Mouse (Mus musculus) bone marrow, adult 2 months (tissue): Measurements from ENCODE around the gene Bdnf.

Source experiments
- CTCF ChIP-seq: fragments of 200-500 bp; IDR thresholded peaks from 2 replicates; pipeline ENCODE4 v1.5.1; 2011; ENCODE audit warnings: low read length, control low read depth; ENCODE audit not compliant: control insufficient read depth, insufficient read depth
- POLR2A ChIP-seq: fragments of 200-500 bp; IDR thresholded peaks from 2 replicates; pipeline ENCODE4 v1.6.1; 2011; ENCODE audit warnings: low read depth, mild to moderate bottlenecking, control low read depth, low read length, borderline replicate concordance; ENCODE audit not compliant: control insufficient read depth

GRCm38 (mm10) chr2:109711049-109711448 is 36.5 kb downstream of the Bdnf start:
- TF ChIP-seq CTCF (no peak), POLR2A (no peak)
